Mouse (Mus musculus): ENCODE results near the gene Kcmf1.

DNA sequence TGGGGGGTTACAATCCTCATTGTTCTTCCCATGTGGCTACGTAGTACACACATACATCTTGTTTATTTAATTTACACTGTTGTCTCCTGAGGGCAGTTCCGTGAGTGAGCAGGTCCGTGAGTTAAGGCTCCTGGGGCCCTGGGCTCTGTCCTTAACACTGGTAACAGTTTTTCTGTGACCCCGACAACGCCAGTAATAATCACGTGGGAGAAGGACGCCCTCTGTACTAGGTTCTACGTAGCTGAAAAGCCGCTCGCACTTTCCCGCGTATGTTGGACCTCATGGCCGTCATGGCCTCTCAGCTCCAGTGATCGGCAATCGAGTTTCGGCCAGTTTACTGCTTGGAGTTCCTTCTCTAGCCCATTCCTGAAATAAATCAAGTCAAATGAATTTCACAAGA is 104.3 kb downstream of the Kcmf1 start:
- TF ChIP-seq CTCF (IDR thresholded peaks at IDR 0.05; ENCODE audit: low read depth, low read length) (no peak), POLR2A (IDR thresholded peaks at IDR 0.05; ENCODE audit: insufficient read depth, low read length) (no peak), EP300 (IDR thresholded peaks at IDR 0.05; ENCODE audit: insufficient read depth, low read depth, low read length) (no peak)

Data from ES-Bruce4 (cell line).